Mouse (Mus musculus): ENCODE results near the gene Chn2. TPM values are rescaled to one million over a fixed set of nuclear protein-coding genes. Genes with fewer than 3 reads are reported as not detected.

The Chn2 gene
- total RNA-seq, 2 experiments from 2014 or later = 1.1 to 1.5 TPM

DNA sequence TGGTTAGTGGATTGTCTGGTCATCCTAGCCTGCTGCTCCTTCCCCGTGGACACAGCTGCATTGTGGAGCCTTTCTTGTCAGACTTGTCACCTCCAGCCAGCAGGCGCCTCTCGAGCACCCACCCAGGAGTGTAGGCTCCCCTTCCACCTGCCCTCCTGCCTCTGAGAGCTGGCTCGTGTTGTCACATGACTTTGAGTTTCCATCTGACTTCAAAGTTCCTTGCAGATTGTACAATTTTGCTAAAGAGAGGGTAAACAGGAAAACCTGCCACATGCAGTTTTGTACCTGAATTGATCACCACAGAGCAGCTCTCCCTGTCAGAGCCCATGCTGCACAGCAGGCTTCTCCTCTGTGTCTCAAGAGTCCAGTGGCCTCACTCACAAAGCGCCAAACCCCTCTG, 177.2 kb downstream of the Chn2 start:
- no peak for DNase-seq

DNA sequence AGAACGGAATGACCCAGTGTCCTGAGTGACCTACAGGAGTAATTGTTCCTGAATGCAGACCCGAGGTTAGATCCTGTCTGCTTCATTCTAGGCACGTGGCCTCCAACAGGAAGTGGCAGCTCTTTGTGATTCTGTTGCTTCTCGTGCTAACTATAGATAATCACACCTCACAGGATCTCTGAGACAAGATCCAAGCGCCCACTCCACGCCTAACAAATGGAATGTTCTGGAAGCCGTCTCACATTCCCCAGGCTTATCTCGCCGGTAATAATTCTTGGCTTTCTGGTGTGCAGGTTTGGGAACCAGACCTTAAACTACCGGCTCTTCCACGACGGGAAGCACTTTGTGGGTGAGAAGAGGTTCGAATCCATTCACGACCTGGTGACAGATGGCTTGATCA, 180.8 kb downstream of the Chn2 start:
- DNase-seq = no peak
- intact Hi-C loops (cut with DNase I) = no loop called here

More for the DNA sequence above, 177.2 kb downstream of the Chn2 start:
- intact Hi-C loops (cut with DNase I) = no loop called here

DNA sequence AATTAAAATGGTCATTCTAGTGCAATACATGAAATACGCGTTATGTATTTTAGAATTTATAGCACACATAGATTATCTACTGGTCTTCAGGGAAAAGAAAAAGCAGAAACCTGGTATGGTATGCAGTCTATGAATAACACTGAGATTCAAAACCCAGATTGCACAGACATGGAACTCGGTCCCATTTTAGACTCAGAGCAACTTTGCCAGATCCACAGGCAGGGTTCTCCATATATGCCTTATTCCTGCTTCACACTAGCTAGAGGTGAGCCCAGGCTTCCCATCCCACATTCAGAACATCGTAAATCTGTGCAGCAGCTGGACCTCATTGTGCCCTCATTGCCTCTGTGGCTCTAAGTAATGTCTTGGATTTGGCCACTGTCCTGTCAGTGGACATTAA, 184.2 kb downstream of the Chn2 start:
- intact Hi-C loops (cut with DNase I) = no loop called here
- DNase-seq = no peak

DNA sequence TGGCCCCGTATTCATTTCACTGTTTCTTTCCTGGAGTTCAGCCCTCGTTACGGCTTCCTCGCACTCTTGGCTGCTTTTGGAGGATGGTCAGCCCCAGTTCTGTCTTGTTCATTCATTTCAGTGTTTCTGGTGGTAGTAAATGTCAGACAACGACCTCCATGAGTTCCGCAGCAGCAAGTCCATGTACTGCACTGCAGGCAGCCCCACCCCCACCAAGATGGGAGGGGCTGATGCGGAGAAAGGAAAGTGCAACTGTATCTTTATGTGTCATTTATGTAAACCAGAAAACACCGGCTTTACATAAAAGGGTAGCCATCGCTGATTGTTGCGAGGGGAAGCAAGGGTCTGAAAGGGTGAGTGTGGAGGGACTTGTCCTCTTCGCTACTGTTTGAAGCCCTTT, 185.0 kb downstream of the Chn2 start:
- no peak for DNase-seq
- intact Hi-C loops (cut with DNase I) = no loop called here

DNA sequence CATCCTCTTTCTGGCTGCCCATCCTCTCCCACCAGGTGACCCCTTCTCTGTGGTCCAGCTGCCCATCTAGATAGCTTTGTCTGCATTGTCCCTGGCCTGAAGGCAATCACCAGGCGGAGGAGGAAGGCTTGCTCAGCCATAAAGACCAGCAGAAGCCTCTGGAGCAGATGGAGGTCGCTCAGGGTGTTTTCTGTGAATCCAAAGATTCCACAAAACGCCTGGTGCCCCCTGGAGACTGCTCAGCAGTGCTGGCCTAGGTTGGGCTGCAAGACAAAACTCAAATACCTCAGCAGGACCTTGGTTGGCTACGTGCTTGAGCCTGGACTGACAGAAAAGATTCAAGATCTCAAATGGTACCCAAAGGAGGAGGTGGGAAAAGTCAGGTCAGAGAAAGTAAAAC, 186.0 kb downstream of the Chn2 start:
- DNase-seq = no peak
- intact Hi-C loops (cut with DNase I) = loop anchor here (5.0 kb wide), 1 partner anchor 443 kb away; no protein-coding TSS in a partner anchor

DNA sequence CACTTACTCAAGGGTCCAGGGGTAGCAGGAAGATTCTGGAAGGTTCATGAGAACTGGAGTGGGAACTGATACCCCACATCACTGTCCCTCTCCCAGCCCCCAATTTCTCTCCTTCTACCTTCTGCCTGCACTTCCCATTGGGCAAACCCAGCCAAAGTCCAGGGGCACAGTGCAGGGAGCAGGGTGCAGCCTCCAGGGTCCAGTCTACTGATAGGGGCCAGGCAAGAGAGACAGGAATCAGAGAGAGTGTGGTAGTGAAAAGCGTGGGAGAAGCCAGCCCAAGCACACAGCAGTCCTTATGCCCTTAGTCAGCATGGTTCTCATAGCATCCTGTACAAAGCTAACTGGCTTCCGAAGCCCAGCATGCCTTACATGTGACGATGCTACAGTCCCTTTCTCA, 187.7 kb downstream of the Chn2 start:
- no peak for DNase-seq
- intact Hi-C loops (cut with DNase I) = loop anchor here (2.0 to 5.0 kb wide), 2 partner anchors 192 to 445 kb away; no protein-coding TSS in a partner anchor

DNA sequence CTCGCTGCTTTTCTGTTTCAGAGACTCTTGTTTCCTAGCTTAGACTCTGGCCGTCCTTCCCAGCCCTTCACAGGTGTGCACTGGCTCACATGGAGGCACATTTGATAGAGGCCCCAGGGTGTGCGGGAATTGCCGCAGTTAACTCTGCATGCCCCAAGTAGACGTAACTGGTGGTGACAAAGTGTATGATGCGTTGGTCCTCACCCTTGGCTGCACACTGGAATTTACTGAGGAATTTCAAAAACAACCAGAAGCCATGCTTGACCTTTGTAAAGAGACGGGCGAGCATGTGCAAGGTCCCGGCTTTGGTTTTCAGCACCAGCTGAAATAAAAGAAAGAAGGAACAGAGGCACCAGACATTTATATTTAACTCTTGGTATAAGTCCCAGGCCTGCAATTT, 189.1 kb downstream of the Chn2 start:
- no peak for DNase-seq
- intact Hi-C loops (cut with DNase I) = loop anchor here (5.0 kb wide), 1 partner anchor 446 kb away; no protein-coding TSS in a partner anchor

DNA sequence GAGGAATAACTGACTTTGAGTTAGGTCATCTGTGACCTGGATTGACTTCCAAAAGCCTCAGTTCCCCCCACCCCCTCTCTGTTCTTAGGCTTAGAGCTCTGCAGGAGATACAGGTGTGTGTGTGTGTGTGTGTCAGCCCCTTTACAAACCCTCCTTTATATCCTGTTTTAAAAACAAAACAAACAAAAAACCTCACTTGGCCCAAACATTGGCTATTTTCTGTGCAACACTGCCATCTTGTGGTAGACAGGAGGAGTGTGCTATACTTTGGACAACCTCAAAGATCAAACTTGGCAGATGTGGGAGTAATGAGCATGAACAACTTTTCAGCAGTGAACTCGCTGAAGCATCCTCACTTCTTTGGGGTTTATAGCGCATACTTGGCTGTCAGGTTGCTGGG, 189.5 kb downstream of the Chn2 start:
- intact Hi-C loops (cut with DNase I) = loop anchor here (5.0 kb wide), 1 partner anchor 447 kb away; no protein-coding TSS in a partner anchor
- DNase-seq = no peak

DNA sequence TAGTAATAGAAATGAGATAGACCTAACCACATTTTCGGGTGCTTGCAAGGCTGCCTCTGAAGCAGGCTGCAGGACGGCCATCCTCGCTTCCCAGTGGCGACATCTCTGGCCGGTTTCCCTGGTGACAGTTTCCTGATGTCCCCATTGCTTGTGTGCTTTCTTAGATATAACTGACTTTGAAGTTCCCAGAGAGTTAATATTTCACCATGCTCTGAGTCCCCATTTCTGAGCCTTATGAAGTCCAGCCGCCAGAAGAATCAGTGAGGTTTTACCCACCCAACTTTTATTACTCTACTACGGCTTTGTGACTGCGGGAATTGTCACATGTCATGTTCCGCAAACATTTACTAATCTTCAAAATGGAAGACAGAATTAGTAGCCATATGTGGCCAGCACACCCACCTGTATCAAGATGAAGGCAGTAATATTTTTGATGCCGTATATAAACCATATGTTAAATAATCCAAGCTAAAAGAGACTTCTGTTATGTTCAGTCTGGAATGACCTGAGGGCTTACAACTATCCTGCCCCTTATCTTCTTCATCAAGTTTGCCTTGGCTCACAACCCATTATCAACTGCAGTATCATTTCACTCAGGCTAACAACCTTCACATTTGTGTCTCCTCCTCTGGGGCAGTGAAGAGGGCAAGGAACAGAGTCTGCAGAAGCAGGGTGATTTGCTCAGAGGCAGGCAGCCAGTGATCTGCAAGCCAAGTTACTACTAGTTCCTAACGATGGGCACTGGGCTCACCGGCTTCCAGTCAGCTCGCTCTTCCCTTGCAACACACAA, 192.6 kb downstream of the Chn2 start:
- no peak for DNase-seq
- intact Hi-C loops (cut with DNase I) = loop anchor here (5.0 kb wide), 1 partner anchor 270 kb away; no protein-coding TSS in a partner anchor

DNA sequence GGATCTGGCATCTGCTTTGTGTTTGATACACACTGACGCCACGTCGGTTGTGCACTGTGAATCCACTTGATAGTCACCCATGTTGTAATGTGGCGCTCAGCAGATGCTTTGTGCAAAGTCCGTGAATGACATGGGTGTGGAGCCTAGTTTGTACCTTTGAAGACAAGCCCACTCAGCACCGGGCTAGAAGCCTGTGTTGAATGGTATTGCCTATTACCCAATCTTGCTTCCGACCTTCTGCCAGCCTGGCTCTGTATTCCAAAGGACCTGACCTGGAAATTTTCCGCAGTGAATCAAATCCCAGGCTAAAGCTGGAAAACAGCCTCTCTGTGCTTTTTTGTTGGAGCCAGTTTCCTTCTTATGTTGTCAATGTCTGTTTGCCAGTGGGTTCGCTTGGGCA, 197.1 kb downstream of the Chn2 start:
- no peak for DNase-seq
- intact Hi-C loops (cut with DNase I) = no loop called here

DNA sequence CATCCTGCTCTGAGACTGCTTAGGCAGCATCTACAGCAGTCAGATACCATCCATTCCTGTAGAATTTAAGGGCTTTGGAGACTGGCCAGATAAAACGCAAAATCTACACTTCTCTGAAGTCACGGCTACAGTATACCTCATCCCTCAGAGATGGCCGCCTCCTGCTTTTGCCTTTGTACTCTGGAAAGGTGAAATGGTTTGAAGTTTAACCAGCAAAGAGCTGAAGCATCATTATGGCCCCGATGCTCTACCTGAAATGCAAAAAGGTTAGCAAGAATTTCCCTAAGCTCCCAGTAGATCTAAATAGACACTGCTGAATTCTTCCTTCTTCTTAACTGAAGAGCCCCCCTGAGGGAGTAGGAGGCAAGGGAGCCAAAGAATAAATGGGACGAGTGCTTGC, 202.4 kb downstream of the Chn2 start:
- intact Hi-C loops (cut with DNase I) = no loop called here
- DNase-seq = no peak

DNA sequence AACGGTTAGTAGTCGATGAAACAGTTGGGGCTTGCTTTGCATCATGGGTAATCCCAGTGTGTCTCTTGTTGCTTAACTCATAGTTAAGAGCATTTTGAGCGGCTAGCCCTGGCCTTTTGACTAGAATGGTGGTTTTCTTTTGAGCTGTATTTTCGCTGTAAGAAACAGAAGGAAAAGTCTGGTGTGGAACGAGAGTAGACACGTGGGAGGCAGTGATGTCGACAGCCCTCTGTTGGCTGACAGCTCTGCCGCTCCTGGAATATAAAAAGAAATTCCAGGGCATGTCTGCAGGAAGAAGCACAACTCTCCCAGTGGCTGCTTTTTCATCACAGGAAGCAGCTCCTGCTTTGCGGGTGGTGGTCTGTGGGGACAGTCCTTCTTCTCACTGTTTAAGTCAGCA, 202.9 kb downstream of the Chn2 start:
- intact Hi-C loops (cut with DNase I) = no loop called here
- no peak for DNase-seq

DNA sequence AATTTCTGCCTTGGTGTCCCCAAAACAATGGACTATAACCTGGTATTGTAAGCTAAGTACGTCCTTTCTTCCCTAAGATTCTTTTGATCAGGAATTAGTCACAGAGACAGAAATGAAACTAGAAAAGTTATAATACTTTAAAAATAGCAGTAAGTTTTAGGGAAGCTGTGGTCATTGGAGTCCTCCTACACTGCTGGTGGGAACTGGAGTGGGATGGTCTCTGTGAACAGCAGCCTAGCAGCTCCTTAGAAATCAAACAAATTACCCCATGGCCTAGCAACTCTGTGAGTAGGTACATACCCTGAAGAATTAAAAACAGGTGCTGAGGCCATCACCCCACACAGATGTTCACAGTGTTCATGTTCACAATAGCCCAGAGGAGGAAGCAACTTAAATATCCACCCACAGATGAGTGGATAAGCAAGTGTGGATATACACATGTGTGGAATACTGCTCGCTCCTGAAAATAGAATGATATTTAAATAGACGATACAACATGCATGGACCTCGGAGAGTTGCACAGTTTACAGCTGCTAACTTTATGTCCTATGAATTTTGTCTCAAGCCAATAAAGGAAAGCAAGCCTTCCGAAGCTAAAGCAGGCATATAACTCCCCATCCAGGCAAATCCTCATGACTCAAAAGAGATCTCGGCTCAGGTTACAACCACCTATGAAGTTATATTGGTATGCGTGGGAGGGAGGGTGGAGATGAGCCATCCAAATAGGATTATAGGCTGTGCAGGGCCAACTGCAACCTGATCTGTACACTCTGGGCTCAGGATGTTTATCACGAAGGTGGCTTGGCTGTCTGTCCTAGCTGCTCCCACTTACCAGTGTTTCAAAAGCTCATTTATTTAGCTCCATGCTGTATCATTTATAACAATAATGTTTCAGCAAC, 209.2 kb downstream of the Chn2 start:
- intact Hi-C loops (cut with DNase I) = no loop called here
- DNase-seq = no peak

DNA sequence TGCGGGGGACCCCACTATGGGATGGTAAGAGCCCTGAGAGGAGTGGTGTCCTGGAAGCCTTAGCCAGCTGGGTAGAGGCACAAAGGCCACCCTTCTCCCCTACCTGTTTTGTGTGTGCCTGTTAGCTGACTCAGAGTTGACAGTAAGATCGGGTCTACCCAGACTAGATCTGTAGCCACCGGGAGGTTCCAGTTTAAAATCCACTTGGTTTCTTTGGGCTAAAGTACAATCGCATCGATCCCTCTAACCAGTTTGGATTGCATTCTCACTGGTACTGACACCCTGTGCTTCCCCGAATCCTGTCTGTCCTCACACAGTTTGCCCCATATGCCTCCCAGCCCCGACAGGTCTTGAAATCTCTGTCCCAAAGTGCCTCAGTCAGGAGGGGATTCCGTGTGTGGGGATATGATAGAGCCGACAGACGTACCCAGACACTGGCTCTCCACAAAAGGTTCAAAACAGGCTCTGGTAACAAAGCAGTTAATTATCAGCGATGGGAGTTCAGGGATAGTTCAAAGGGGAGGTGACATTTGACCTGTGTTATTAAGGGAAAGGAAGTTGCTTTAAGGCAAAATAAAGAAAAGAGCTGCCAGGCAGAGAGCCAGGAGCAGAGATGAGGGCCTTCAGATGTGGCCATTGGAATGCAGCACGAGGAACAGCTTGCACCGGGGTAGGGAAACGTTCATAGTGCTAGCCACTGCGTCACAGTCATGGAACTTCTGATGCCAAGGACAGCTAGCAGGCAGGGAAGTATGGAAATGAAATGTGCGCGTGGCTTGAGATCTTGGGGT, 212.2 kb downstream of the Chn2 start:
- intact Hi-C loops (cut with DNase I) = no loop called here
- no peak for DNase-seq

DNA sequence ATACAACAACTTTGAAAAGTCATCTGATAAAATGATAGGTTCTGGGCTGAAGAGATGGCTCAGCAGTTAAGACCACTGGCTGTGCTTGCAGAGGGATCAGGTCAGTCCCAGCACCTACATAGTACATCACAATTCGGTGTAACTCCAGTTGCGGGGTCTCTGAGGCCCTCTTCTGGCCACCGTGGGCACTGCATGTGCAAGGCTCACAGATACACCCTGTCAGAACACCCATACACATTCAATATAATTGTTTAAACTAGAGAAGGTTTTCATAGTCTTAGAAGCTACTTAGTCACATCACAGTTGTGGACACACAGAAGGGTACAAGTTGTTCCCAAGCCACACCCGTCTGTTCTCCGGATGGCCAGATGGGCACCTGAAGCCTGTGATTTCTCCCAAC, 213.9 kb downstream of the Chn2 start:
- DNase-seq = no peak
- intact Hi-C loops (cut with DNase I) = no loop called here

DNA sequence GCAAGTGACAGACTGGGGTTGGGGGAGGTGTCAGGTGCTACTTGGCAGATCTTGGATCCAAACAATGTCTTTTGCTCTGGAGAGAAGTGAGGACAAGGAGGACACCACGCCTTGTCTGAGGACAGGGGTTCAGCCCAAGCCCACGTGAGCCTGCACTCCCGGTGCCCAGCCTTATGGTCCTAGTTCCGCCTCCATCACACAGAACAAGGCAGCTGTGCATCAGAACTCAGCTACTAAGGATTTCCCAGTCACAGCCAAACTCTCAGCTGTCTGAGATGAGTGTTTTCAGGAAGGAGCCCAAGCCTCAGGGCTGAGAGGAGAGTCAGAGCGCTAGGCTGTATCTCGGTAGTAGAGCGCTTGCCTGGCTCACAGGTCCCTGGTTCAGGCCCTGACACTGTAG, 214.5 kb downstream of the Chn2 start:
- no peak for DNase-seq
- intact Hi-C loops (cut with DNase I) = loop anchor here (2.0 kb wide), 1 partner anchor 115 kb away; no protein-coding TSS in a partner anchor

DNA sequence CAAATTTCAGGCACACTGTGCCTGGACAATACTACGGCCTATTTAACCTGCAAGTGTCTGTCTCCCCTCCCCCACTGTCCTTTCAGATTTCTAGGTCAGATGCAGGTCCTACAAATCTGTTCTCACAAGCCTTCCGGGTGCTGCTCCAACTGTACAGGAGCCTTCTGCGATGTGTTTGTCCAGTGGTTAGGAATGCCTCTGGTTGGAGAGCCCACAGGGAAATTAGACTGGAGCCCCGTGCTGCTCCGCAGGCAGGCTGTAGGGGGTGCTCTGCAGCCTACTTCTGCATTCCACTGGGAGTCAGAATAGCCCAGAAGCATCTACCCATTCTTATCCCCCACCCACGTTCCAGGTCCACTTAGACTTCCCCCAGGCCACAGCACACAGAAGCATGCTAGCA, 215.4 kb downstream of the Chn2 start:
- intact Hi-C loops (cut with DNase I) = loop anchor here (2.0 to 5.0 kb wide), 2 partner anchors 73 to 114 kb away; partner anchors contain the start of gene Prr15
- DNase-seq = no peak

DNA sequence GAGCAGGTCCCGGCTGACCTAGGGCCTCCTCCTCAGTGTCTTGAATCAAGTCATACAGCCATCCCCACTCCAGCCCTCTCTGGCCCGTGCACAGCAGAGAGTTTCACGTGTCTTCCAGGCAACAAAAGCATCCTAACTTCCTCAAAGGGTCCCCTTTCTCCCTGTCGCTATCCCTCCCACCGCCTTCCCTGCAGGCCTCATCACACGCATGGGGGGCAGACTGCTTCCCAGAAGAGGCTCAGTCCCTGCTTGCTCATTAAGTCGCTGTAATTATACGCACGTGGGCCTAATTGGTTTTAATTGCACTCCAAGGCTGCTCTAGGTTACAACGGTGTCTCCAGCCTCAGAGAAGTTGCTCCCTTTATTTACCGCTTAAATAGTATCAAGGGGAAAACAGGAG, 216.0 kb downstream of the Chn2 start:
- intact Hi-C loops (cut with DNase I) = loop anchor here (2.0 to 5.0 kb wide), 2 partner anchors 72 to 113 kb away; partner anchors contain the start of gene Prr15
- no peak for DNase-seq

DNA sequence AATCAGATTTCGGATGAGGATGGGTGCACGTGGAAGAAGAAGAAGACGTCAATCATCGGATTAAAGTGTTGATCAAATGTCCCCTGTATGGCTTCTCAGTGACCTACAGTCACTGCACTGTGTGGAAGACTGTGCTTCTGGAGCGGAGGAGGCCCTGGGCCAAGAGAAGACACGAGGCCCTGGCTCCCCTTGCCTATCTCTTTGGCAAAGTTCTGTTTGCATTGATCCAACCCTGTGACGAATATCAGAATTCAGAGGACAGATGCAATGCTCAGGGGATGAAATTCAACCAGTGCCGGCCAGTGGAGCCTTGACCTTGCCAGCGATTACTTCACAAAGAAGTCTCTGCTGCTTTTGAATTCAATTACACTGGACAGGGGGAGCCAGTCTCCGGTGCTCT, 217.0 kb downstream of the Chn2 start:
- DNase-seq = no peak
- intact Hi-C loops (cut with DNase I) = loop anchor here (5.0 kb wide), 1 partner anchor 71 kb away; the partner anchor contains the start of gene Prr15

DNA sequence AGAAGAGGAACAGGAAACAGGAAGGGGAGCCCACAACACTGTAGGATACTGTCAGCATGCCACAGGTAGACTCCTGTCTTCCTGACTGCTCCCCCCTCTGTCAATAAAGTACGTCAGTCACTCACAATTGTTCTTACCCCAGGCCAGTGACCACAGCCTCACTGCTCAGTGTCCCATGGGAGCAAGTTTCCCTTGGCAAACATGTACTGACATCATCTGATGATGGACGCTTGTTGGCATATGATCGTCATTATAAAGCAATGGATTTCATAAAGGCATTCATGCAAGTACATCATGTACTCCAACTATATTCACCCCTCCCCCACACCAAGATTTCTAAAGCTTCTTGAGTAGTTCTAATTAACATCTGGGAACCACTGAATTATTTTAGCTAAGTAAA, 218.2 kb downstream of the Chn2 start:
- no peak for DNase-seq
- intact Hi-C loops (cut with DNase I) = loop anchor here (5.0 kb wide), 1 partner anchor 70 kb away; the partner anchor contains the start of gene Prr15

All from gastrocnemius, postnatal 36 days (tissue).